Mouse (Mus musculus): Measurements from ENCODE around the gene Grxcr1. TPM values are rescaled to one million over a fixed set of nuclear protein-coding genes. Genes with fewer than 3 reads are reported as not detected.

Gene Grxcr1
- total RNA-seq, 2 experiments from 2014 or later: not detected

- DNase-seq: peak in 1 of 2 experiments; percentile 1
- intact Hi-C loops (cut with DNase I): no loop called here
Observed at GRCm38 (mm10) chr5:68086535-68087098, 55.0 kb downstream of the Grxcr1 start.

GRCm38 (mm10) chr5:68087174-68087573 is 55.5 kb downstream of the Grxcr1 start:
- intact Hi-C loops (cut with DNase I): no loop called here
- no peak for DNase-seq

GRCm38 (mm10) chr5:68093085-68093484 is 61.5 kb downstream of the Grxcr1 start:
- intact Hi-C loops (cut with DNase I): no loop called here
- DNase-seq: no peak

- no peak for DNase-seq
- intact Hi-C loops (cut with DNase I): no loop called here
Observed at GRCm38 (mm10) chr5:68097665-68098624, 66.3 kb downstream of the Grxcr1 start.

- intact Hi-C loops (cut with DNase I): loop anchor here (10.0 kb wide), 1 partner anchor 358 kb away; no protein-coding TSS in a partner anchor
- DNase-seq: peak in 1 of 2 experiments; percentile 7
Observed at GRCm38 (mm10) chr5:68112430-68113036, 80.9 kb downstream of the Grxcr1 start.

- intact Hi-C loops (cut with DNase I): no loop called here
Observed at GRCm38 (mm10) chr5:68120880-68121279, 89.2 kb downstream of the Grxcr1 start.

GRCm38 (mm10) chr5:68122883-68123282 is 91.2 kb downstream of the Grxcr1 start:
- DNase-seq: no peak
- intact Hi-C loops (cut with DNase I): no loop called here

More at GRCm38 (mm10) chr5:68120880-68121279, 89.2 kb downstream of the Grxcr1 start:
- DNase-seq: no peak

- no peak for DNase-seq
- intact Hi-C loops (cut with DNase I): no loop called here
Observed at GRCm38 (mm10) chr5:68125478-68125877, 93.8 kb downstream of the Grxcr1 start.

- DNase-seq: peak in 1 of 2 experiments; percentile 6
Observed at GRCm38 (mm10) chr5:68128421-68128820, 96.8 kb downstream of the Grxcr1 start.

GRCm38 (mm10) chr5:68128821-68129608 is 97.4 kb downstream of the Grxcr1 start:
- intact Hi-C loops (cut with DNase I): no loop called here
- no peak for DNase-seq

More at GRCm38 (mm10) chr5:68128421-68128820, 96.8 kb downstream of the Grxcr1 start:
- intact Hi-C loops (cut with DNase I): no loop called here

GRCm38 (mm10) chr5:68146818-68147217 is 115.2 kb downstream of the Grxcr1 start:
- intact Hi-C loops (cut with DNase I): no loop called here
- no peak for DNase-seq

GRCm38 (mm10) chr5:68149946-68150345 is 118.3 kb downstream of the Grxcr1 start:
- intact Hi-C loops (cut with DNase I): no loop called here

GRCm38 (mm10) chr5:68150347-68151043 is 118.9 kb downstream of the Grxcr1 start:
- no peak for DNase-seq
- intact Hi-C loops (cut with DNase I): no loop called here

More at GRCm38 (mm10) chr5:68149946-68150345, 118.3 kb downstream of the Grxcr1 start:
- DNase-seq: no peak

GRCm38 (mm10) chr5:68162503-68162902 is 130.9 kb downstream of the Grxcr1 start:
- intact Hi-C loops (cut with DNase I): no loop called here
- DNase-seq: no peak

- no peak for DNase-seq
- intact Hi-C loops (cut with DNase I): no loop called here
Observed at GRCm38 (mm10) chr5:68165954-68166353, 134.3 kb downstream of the Grxcr1 start.

Other genes with a start within 250 kb of the Grxcr1 start
- 10 to 100 TPM; 24.5 to 24.7 TPM for gene Atp8a1, start 184.4 kb upstream of the Grxcr1 start, total RNA-seq (2021)
- gene Gm5108, start 90.2 kb upstream of the Grxcr1 start, total RNA-seq (2021): not detected
- gene Gm21905, start 85.4 kb upstream of the Grxcr1 start, total RNA-seq (2021): not detected

Data from heart, postnatal 36 days (tissue).